Mouse (Mus musculus) hindbrain, embryonic 11.5 days (tissue): ENCODE data around the gene Sgpp1. TPM values are rescaled to one million over a fixed set of nuclear protein-coding genes. Genes with fewer than 3 reads are reported as not detected.
A peak's percentile ranks its signal among the peaks of the same experiment; 100 is the strongest.

Experiments
- ATAC-seq: fragments of 200-750 bp; cut with Nextera tagmentation; 2 replicates; pipeline ENCODE4 v1.8.0; 2017; ENCODE audit warnings: mild to moderate bottlenecking, moderate TSS enrichment, moderate library complexity; ENCODE audit not compliant: low FRiP score
- DNase-seq: peaks from one replicate; pipeline ENCODE4 v3.0.0-alpha.2; 2015; ENCODE audit warnings: low spot score
- H3K27ac ChIP-seq: fragments of 300-500 bp; sonication (generic); 2 replicates; pipeline ENCODE4 v1.5.1; 2014; ENCODE audit warnings: mild to moderate bottlenecking, low read depth, low read length
- H3K27me3 ChIP-seq: fragments of 300-500 bp; sonication (generic); 2 replicates; pipeline ENCODE4 v1.6.1; 2014; ENCODE audit warnings: mild to moderate bottlenecking, low read length, moderate library complexity, mixed read lengths; ENCODE audit not compliant: control insufficient read depth, insufficient read depth
- H3K36me3 ChIP-seq: fragments of 300-500 bp; sonication (generic); 2 replicates; pipeline ENCODE4 v1.6.1; 2014; ENCODE audit warnings: mild to moderate bottlenecking, low read length, moderate library complexity, mixed read lengths; ENCODE audit not compliant: control insufficient read depth, insufficient read depth
- H3K4me1 ChIP-seq: fragments of 300-500 bp; sonication (generic); replicated peaks from 2 replicates; pipeline ENCODE4 v1.6.1; 2014; ENCODE audit warnings: low read length, mixed read lengths; ENCODE audit not compliant: control insufficient read depth, insufficient read depth
- H3K4me2 ChIP-seq: fragments of 300-500 bp; sonication (generic); replicated peaks from 2 replicates; pipeline ENCODE4 v1.6.1; 2014; ENCODE audit warnings: mild to moderate bottlenecking, low read depth, low read length
- H3K4me3 ChIP-seq: fragments of 300-500 bp; sonication (generic); 2 replicates; pipeline ENCODE4 v1.5.1; 2014; ENCODE audit warnings: low read depth, low read length
- H3K9ac ChIP-seq: fragments of 300-500 bp; sonication (generic); 2 replicates; pipeline ENCODE4 v1.6.1; 2014; ENCODE audit warnings: low read depth, low read length
- H3K9me3 ChIP-seq: fragments of 300-500 bp; sonication (generic); 2 replicates; pipeline ENCODE4 v1.6.1; 2016; ENCODE audit warnings: low read length; ENCODE audit not compliant: control insufficient read depth
- WGBS: fragments of 180-500 bp; shearing (Covaris S2); extraction: QIAGEN DNeasy Blood & Tissue Kit; methylation state at CpG from one replicate; pipeline ENCODE4 v1.1.7; 2014; 5-methylcytosine and 5-hydroxymethylcytosine counted together
- polyA plus RNA-seq: library from polyadenylated mRNA; unstranded; fragments of >200 nt; fragmentation: Nextera tagmentation; extraction: Ambion mirVana; gene quantifications from 2 replicates; pipeline ENCODE4 v1.2.1, GENCODE M21; 2014

Gene Sgpp1
- polyA plus RNA-seq, 1 experiment from 2014 or later = 8.1 TPM

- peaks cover 10% of the 10 kb centered on the region for H3K4me1 ChIP-seq
- H3K4me3 ChIP-seq = peak overlapping the region; percentile 61
- DNase-seq (no peak), ATAC-seq (no peak)
- 89% methylated on average over 6 of the region's 6 CpGs for WGBS
- H3K27me3 ChIP-seq = no peaks in the 10 kb centered on the region
- peak overlapping the region; percentile 45 for H3K4me2 ChIP-seq
- no peak overlapping the region for H3K27ac ChIP-seq
- H3K9me3 ChIP-seq = no peaks in the 10 kb centered on the region
- peak overlapping the region; percentile 53; the same call in 1 of the 2 replicates for H3K9ac ChIP-seq
- no peaks in the 10 kb centered on the region for H3K36me3 ChIP-seq
These were observed 64.9 kb downstream of the Sgpp1 start for GRCm38 (mm10) chr12:75670611-75671010.

- peak within 1 kb of the TSS; percentile 75 for H3K4me2 ChIP-seq
- peak within 1 kb of the TSS; percentile 53 for H3K9ac ChIP-seq
- H3K9me3 ChIP-seq = no peaks in the 10 kb centered on the region
- under 1% methylated on average over 55 of the region's 55 CpGs for WGBS
- peak; percentile 100 for ATAC-seq
- DNase-seq = peak; percentile 99
- no peaks in the 10 kb centered on the region for H3K36me3 ChIP-seq
- no peaks in the 10 kb centered on the region for H3K27me3 ChIP-seq
- H3K4me1 ChIP-seq = peaks cover 10% of the 10 kb centered on the region
- H3K4me3 ChIP-seq = peak within 1 kb of the TSS; percentile 61
- peak within 1 kb of the TSS; percentile 42; the same call in 1 of the 2 replicates for H3K27ac ChIP-seq
These were observed 66.0 kb downstream of the Sgpp1 start, which contains the start of gene Wdr89 for GRCm38 (mm10) chr12:75669258-75670106. TSS of gene Wdr89 (minus strand) at chr12:75669537.

GRCm38 (mm10) chr12:75668916-75669257 lies 66.6 kb downstream of the Sgpp1 start:
- Histone ChIP-seq H3K4me2 (peak overlapping the region; percentile 75), H3K9ac (peak overlapping the region; percentile 48), H3K9me3 (no peaks in the 10 kb centered on the region), H3K36me3 (no peaks in the 10 kb centered on the region), H3K4me1 (peaks cover 10% of the 10 kb centered on the region), H3K27me3 (no peaks in the 10 kb centered on the region), H3K27ac (peak overlapping the region; percentile 42; the same call in 1 of the 2 replicates), H3K4me3 (peak overlapping the region; percentile 61)
- DNase-seq (no peak), ATAC-seq (peak; percentile 41; the same call in 1 of the 2 replicates)
- WGBS = under 1% methylated on average over 9 of the region's 9 CpGs

- no peak for ATAC-seq
- Histone ChIP-seq H3K9me3 (no peaks in the 10 kb centered on the region), H3K27ac (no peak overlapping the region), H3K27me3 (no peaks in the 10 kb centered on the region), H3K36me3 (no peaks in the 10 kb centered on the region), H3K9ac (no peak overlapping the region; the same call in 1 of the 2 replicates), H3K4me1 (peaks cover 10% of the 10 kb centered on the region), H3K4me2 (no peak overlapping the region), H3K4me3 (no peak overlapping the region)
- 90% methylated on average over 2 of the region's 2 CpGs for WGBS
- DNase-seq = no peak
These were observed 67.3 kb downstream of the Sgpp1 start for GRCm38 (mm10) chr12:75668221-75668620.

GRCm38 (mm10) chr12:75666939-75667338 lies 68.6 kb downstream of the Sgpp1 start:
- H3K9me3 ChIP-seq = no peaks in the 10 kb centered on the region
- no peak for ATAC-seq

GRCm38 (mm10) chr12:75664516-75664810 lies 71.1 kb downstream of the Sgpp1 start:
- no peak for DNase-seq
- peaks cover 3% of the 10 kb centered on the region; the same call in 1 of the 2 replicates for H3K4me1 ChIP-seq
- H3K27me3 ChIP-seq = no peaks in the 10 kb centered on the region
- WGBS = 20% methylated on average over 6 of the region's 6 CpGs
- H3K4me3 ChIP-seq = no peak overlapping the region
- H3K27ac ChIP-seq = no peak overlapping the region
- H3K9me3 ChIP-seq = no peaks in the 10 kb centered on the region
- no peak overlapping the region for H3K4me2 ChIP-seq
- no peak for ATAC-seq
- no peaks in the 10 kb centered on the region for H3K36me3 ChIP-seq
- no peak overlapping the region for H3K9ac ChIP-seq

More at GRCm38 (mm10) chr12:75666939-75667338, 68.6 kb downstream of the Sgpp1 start:
- H3K9ac ChIP-seq = no peak overlapping the region
- H3K4me1 ChIP-seq = peaks cover 10% of the 10 kb centered on the region
- no peak overlapping the region for H3K4me2 ChIP-seq
- no peaks in the 10 kb centered on the region for H3K36me3 ChIP-seq
- no peak overlapping the region for H3K4me3 ChIP-seq
- DNase-seq = no peak
- no peak overlapping the region for H3K27ac ChIP-seq
- no peaks in the 10 kb centered on the region for H3K27me3 ChIP-seq

Other genes starting within 250 kb of the Sgpp1 start
- gene Ppp2r5e, start 139.5 kb downstream of the Sgpp1 start, polyA plus RNA-seq = 21.8 and 23.3 TPM in 2 replicates
- 9.3 and 10.5 TPM in 2 replicates for gene Wdr89, start 66.2 kb downstream of the Sgpp1 start, polyA plus RNA-seq
- gene Syne2, start 82.4 kb upstream of the Sgpp1 start, polyA plus RNA-seq = 75.2 and 97.5 TPM in 2 replicates